Mouse (Mus musculus): ENCODE data around the gene Ank3.

DNA sequence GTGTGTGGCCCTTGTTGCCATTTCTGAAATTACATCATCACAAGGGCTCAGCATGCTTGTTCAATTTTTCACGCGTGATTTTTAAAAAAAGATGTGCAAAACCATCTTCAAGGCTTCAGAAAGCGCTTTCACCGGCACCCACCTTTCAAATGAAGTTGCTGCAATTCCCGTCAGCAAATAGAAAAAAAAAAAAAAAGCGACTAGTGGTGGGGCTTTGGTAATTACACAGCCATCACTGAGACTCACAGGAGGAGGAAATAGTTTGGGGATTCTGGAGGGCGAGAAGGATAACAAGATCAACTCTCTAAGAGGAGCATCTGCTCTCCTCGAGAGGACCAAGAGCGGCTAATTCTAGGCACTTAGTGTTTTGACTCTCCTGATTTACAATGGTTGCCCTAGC lies 173.4 kb downstream of the Ank3 start:
- TF ChIP-seq CTCF (IDR thresholded peaks at IDR 0.05; ENCODE audit: extremely low read depth, insufficient read depth, insufficient read length, insufficient replicate concordance) (no peak), POLR2A (IDR thresholded peaks at IDR 0.05; ENCODE audit: low read depth, low read length) (no peak)

Data from spleen, adult 2 months (tissue).